Mouse (Mus musculus): ENCODE data around the gene Rnf149. TPM values are rescaled to one million over a fixed set of nuclear protein-coding genes. Genes with fewer than 3 reads are reported as not detected.

Rnf149 gene
- polyA plus RNA-seq, 1 experiment from 2014 or later, result 14.5 TPM

DNA sequence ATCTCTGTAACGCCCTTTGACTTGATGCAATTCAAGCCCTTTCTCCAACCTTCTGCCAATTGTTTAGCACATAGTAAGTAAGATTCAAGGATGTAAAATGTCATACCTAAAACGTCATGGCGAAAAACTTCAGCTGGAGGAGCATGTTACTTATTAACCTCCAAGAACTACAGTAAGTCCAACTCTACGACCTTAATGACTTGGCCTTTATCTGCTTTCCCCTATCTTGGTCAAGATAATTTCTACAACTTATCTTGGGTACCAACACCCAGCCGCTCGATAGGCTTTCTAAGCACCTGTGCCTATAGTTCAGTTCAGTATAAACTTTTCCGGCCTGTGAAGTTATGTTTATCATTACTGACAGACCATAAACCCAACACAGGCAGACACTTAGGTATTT is 3.3 kb downstream of the Rnf149 start:
- Histone ChIP-seq H3K27ac (replicated peaks) (no peak overlapping the region), H3K4me2 (no peak overlapping the region), H3K9me3 (no peaks in the 10 kb centered on the region), H3K27me3 (replicated peaks) (no peaks in the 10 kb centered on the region), H3K4me1 (peaks cover 47% of the 10 kb centered on the region), H3K9ac (no peak overlapping the region), H3K36me3 (peaks cover 8% of the 10 kb centered on the region; the same call in 1 of the 2 replicates), H3K4me3 (no peak overlapping the region)
- 58% methylated on average over 7 of the region's 7 CpGs for WGBS
- no peak for ATAC-seq (ENCODE audit: extremely low read depth, insufficient number of reproducible peaks, low FRiP score, low TSS enrichment)

DNA sequence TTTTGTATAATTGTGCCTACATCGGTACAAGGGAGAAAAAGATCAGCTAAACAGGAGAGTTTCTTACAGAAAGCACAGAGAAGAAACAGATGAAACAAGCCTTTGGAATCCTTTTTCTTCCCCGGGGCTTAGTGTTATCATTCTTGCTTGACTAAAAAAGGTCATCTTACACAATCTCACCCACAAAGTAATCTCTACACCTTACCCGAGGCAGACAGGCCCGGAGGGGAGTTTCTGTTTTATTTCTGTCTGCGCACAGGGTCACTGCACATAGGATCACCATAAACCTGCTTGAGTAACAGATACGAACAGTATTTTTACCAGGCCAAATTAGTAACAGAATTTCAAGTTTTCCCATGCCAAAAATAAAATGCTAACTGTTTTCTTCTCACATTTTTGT is 5.6 kb downstream of the Rnf149 start:
- Histone ChIP-seq H3K4me1 (peaks cover 49% of the 10 kb centered on the region), H3K4me2 (peak overlapping the region; percentile 8), H3K27ac (replicated peaks) (no peak overlapping the region), H3K4me3 (no peak overlapping the region), H3K9ac (0 out of 2 replicates have a peak overlapping the region, but pooled peaks have one; percentile 44), H3K27me3 (replicated peaks) (no peaks in the 10 kb centered on the region), H3K9me3 (no peaks in the 10 kb centered on the region), H3K36me3 (peaks cover 8% of the 10 kb centered on the region; the same call in 1 of the 2 replicates)
- WGBS, result 27% methylated on average over 6 of the region's 6 CpGs
- no peak for ATAC-seq (ENCODE audit: extremely low read depth, insufficient number of reproducible peaks, low FRiP score, low TSS enrichment)

DNA sequence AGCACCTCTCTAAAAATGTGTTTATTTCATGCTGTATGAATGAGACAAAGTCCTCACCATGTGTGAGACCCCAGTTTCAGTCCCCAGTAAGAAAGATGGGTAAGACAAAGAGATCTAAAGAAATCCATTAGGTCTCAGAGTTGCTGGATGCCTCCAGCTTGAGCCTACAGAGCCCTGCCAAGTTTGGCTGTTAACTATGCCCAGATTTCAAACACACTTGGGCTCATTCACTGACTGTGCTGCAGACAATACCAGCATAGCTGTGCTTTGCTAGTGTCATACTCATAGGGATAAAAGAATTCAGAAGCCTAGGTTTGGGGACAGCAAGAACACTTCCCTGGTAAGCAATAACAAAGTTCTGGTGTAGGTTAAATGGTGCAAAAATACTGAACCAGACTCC is 9.1 kb downstream of the Rnf149 start:
- peaks cover 39% of the 10 kb centered on the region for H3K4me1 ChIP-seq
- H3K9me3 ChIP-seq, result no peaks in the 10 kb centered on the region
- H3K4me2 ChIP-seq, result no peak overlapping the region
- H3K9ac ChIP-seq, result no peak overlapping the region
- no peak overlapping the region for H3K4me3 ChIP-seq
- H3K27ac ChIP-seq (replicated peaks), result no peak overlapping the region
- no peak for ATAC-seq (ENCODE audit: extremely low read depth, insufficient number of reproducible peaks, low FRiP score, low TSS enrichment)
- H3K36me3 ChIP-seq, result peaks cover 25% of the 10 kb centered on the region
- H3K27me3 ChIP-seq (replicated peaks), result no peaks in the 10 kb centered on the region

DNA sequence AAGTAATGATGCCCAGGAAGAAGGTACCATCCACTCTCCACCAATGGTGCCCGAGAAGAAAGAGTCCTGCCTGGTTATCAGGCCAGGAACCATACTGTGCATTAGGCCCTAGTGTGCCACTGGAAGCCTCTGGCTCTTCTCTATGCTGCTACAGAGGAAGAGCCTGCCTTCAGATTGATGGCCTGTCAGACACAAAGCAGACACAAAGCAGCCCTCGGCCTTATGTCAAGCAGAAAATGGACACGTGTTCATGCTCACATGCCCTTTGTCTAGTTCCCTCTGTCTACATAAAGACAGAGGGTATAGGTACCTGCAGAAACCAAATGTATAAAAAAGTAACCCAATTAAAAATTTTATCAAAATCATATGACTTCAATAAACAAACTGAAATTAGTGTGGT is 12.6 kb downstream of the Rnf149 start:
- Histone ChIP-seq H3K36me3 (peaks cover 37% of the 10 kb centered on the region), H3K4me1 (peaks cover 22% of the 10 kb centered on the region), H3K27me3 (replicated peaks) (no peaks in the 10 kb centered on the region), H3K4me2 (no peak overlapping the region), H3K9me3 (no peaks in the 10 kb centered on the region), H3K9ac (no peak overlapping the region), H3K27ac (replicated peaks) (no peak overlapping the region), H3K4me3 (no peak overlapping the region)
- WGBS, result 33% methylated on average over 3 of the region's 3 CpGs
- ATAC-seq (ENCODE audit: extremely low read depth, insufficient number of reproducible peaks, low FRiP score, low TSS enrichment), result no peak

DNA sequence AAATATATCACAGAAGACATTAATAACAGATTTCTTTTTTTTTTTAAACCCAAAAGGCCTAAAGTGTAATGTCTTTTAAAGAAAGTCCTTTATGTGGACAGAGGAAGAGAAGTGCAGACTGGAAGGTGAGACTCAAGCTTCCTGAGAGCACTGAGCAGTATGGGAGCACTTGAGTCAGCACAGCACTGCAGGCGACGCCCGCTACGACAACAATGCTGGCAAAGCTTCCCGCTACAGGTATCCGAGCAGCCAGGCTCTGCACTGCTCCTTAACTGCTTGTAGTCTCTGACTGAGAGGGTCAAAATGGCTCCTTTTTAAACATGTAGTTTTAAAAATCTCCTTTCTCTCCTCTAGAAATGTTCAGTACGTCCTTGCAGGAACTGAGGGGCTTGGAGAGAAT is 14.0 kb downstream of the Rnf149 start:
- Histone ChIP-seq H3K4me3 (no peak overlapping the region), H3K4me2 (no peak overlapping the region), H3K9ac (no peak overlapping the region), H3K4me1 (peaks cover 17% of the 10 kb centered on the region), H3K27me3 (replicated peaks) (no peaks in the 10 kb centered on the region), H3K36me3 (peaks cover 49% of the 10 kb centered on the region), H3K27ac (replicated peaks) (no peak overlapping the region), H3K9me3 (no peaks in the 10 kb centered on the region)
- no peak for ATAC-seq (ENCODE audit: extremely low read depth, insufficient number of reproducible peaks, low FRiP score, low TSS enrichment)
- 83% methylated on average over 7 of the region's 7 CpGs for WGBS

DNA sequence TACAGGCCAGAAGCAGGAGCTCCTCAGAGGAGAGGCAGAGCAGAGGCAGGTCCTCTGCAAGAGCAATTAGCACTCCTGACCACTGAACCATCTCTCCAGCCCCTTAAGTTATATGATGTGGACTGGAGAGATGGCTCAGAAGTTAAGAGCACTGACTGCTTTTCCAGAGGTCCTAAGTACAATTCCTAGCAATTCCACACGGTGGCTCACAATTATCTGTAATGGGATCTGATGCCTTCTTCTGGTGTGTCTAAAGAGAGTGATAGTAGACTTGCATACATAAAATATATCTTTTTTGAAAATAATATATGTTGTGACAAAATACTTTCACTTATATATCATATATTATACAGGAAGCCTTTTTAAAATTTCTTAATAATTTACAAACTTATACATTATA is 15.3 kb downstream of the Rnf149 start:
- Histone ChIP-seq H3K4me3 (no peak overlapping the region), H3K36me3 (peaks cover 60% of the 10 kb centered on the region), H3K9ac (no peak overlapping the region), H3K27ac (replicated peaks) (no peak overlapping the region), H3K4me1 (peaks cover 15% of the 10 kb centered on the region), H3K4me2 (no peak overlapping the region), H3K9me3 (no peaks in the 10 kb centered on the region), H3K27me3 (replicated peaks) (no peaks in the 10 kb centered on the region)
- ATAC-seq (ENCODE audit: extremely low read depth, insufficient number of reproducible peaks, low FRiP score, low TSS enrichment), result no peak
- 49% methylated on average over 1 of the region's 1 CpGs for WGBS

DNA sequence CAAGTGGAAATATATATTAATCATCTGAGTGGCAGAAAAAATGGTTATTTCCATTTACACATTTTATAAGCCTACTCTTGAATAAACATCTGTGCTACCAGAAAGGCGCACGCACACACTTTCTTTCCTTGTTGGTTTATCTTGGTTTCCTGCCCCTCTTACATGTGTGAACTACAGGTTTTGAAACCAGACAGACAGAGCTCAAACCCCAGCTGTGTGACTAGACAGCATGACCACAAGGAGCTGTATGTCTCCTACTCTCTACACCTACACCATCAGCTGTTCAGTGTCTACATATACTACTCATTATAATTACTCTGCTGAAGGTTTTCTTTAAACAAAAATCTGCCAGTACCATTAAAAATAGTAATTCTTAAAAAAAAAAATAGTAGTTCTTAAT is 18.2 kb downstream of the Rnf149 start:
- Histone ChIP-seq H3K27ac (replicated peaks) (no peak overlapping the region), H3K4me3 (no peak overlapping the region), H3K9ac (no peak overlapping the region), H3K4me1 (peaks cover 20% of the 10 kb centered on the region), H3K27me3 (replicated peaks) (no peaks in the 10 kb centered on the region), H3K9me3 (no peaks in the 10 kb centered on the region), H3K36me3 (peaks cover 66% of the 10 kb centered on the region), H3K4me2 (no peak overlapping the region)
- 93% methylated on average over 2 of the region's 2 CpGs for WGBS
- no peak for ATAC-seq (ENCODE audit: extremely low read depth, insufficient number of reproducible peaks, low FRiP score, low TSS enrichment)

DNA sequence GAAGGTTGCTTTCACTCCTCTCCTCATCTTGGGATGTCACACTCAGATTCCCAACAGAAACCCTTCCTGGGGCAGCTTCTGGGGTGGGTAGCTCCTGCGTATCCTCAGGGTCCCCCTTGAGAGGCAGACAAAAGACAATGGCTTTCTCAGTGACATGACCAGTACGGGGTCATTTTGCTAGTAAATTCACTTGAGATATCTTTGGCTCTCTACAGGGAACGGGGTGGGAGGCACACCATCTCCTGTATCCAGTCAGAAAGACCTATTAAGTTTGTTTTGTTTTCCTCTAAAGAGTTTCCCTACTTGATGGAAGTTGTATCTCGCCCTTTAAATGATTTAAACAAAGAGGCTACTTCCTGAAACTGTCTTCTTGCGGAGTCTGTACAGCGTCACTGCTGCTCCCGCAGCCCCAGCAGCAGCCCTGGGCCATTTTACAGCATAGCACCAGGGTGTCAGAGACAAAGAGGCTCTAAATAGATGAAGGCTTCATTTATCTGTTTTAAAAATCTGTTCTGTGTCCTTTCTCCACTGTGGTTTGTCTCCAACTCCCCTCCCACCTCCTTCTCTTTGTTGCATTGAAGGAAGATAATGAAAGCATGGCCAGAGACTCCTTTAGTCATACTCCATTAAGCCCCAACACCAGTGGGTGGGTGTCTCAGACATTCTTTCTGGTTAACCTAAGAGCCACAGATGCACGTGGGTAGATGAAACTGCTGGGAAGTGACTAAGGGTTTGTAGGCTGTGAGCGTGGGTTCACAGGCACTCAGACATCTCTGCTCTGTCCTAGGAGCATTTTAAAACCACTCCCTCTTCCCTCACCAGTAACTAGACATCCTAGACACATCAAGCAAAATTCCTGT is 21.4 kb downstream of the Rnf149 start:
- no peaks in the 10 kb centered on the region for H3K27me3 ChIP-seq (replicated peaks)
- no peak overlapping the region for H3K4me2 ChIP-seq
- H3K9me3 ChIP-seq, result no peaks in the 10 kb centered on the region
- no peak overlapping the region for H3K4me3 ChIP-seq
- peaks cover 13% of the 10 kb centered on the region for H3K4me1 ChIP-seq
- no peak overlapping the region for H3K9ac ChIP-seq
- 42% methylated on average over 9 of the region's 9 CpGs for WGBS
- H3K27ac ChIP-seq (replicated peaks), result 0 out of 2 replicates have a peak overlapping the region, but pooled peaks have one; percentile 28
- ATAC-seq (ENCODE audit: extremely low read depth, insufficient number of reproducible peaks, low FRiP score, low TSS enrichment), result no peak
- peaks cover 70% of the 10 kb centered on the region for H3K36me3 ChIP-seq

DNA sequence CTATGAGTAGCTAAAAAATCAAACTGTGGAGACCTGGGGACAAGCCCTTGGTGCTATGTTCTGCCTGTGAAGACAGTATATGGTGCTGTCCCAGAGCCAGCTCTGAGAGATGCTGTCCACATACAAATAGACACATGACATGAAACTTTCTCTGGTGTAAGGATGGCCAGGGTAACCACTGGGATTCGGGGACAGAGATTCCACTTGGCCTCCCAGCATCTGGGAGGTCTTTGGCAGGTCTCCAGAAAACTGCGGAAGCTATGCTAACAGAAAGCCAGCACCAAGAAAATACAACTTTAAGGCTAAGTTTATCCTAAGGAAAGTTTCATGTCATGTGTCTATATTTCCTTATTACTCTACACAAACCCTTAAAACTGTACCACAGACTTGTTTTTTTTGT is 27.4 kb downstream of the Rnf149 start:
- H3K4me2 ChIP-seq, result no peak overlapping the region
- no peak overlapping the region for H3K4me3 ChIP-seq
- peaks cover 80% of the 10 kb centered on the region for H3K36me3 ChIP-seq
- no peaks in the 10 kb centered on the region for H3K9me3 ChIP-seq
- H3K27ac ChIP-seq (replicated peaks), result no peak overlapping the region
- ATAC-seq (ENCODE audit: extremely low read depth, insufficient number of reproducible peaks, low FRiP score, low TSS enrichment), result no peak
- peaks cover 32% of the 10 kb centered on the region for H3K4me1 ChIP-seq
- H3K27me3 ChIP-seq (replicated peaks), result no peaks in the 10 kb centered on the region
- no peak overlapping the region for H3K9ac ChIP-seq
- WGBS, result 55% methylated on average over 2 of the region's 2 CpGs

DNA sequence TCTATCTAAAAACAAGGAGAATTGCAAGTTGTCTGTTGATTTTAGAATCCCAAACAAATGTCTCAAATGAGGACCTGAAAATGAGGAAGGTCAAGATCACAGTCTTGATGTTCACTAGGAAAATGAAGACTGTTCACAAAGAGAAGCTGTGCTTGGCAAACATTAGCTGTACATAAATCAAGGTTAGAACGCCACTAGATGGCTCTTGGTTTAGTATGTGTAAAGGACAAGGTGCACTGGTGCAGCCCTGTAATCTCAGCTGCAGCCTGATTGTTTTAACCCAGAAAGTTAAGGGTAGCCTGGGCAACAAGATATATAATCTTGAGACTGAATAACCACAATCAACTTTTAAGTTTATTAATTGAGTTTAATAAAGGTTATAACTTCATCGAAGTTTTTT is 30.0 kb downstream of the Rnf149 start:
- Histone ChIP-seq H3K9me3 (no peaks in the 10 kb centered on the region), H3K27ac (replicated peaks) (no peak overlapping the region), H3K4me1 (peaks cover 32% of the 10 kb centered on the region), H3K4me3 (no peak overlapping the region), H3K9ac (no peak overlapping the region), H3K27me3 (replicated peaks) (no peaks in the 10 kb centered on the region), H3K36me3 (peaks cover 82% of the 10 kb centered on the region), H3K4me2 (no peak overlapping the region)
- no peak for ATAC-seq (ENCODE audit: extremely low read depth, insufficient number of reproducible peaks, low FRiP score, low TSS enrichment)
- WGBS, result 68% methylated on average over 2 of the region's 2 CpGs

DNA sequence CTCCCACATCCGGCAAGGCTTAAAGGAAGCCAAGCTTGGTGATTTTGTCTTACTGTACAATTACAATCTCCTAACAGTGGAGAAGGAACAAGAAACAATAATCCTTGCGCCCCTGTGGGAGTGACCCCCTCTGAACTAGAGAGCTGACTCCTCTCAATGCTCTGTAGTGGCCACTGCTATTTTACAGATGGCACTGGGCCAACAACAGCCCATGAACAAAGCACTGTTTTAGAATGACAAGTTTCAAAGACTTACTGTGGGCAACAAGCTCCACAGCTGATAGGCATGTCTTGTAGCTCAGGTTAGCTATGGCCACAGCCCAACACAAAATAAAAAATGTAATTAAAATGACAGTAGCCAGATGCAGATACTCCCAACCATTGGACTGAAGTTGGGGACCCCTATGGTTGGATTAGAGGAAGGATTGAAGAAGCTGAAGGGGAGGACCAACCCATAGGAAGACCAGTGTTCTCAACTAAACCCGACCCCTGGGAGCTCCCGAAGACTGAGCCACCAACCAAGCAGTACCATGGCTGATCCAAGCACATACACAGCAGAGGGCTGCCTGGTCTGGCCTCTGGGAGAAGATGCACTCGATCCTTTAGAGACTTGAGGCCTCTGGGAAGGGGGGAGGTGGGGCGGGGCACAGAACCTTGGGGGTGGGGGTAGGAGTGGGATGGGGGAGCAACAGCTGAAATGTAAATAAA is 30.9 kb downstream of the Rnf149 start:
- H3K27me3 ChIP-seq (replicated peaks), result no peaks in the 10 kb centered on the region
- H3K36me3 ChIP-seq, result peaks cover 84% of the 10 kb centered on the region
- no peak for ATAC-seq (ENCODE audit: extremely low read depth, insufficient number of reproducible peaks, low FRiP score, low TSS enrichment)
- no peaks in the 10 kb centered on the region for H3K9me3 ChIP-seq
- H3K9ac ChIP-seq, result no peak overlapping the region
- H3K4me3 ChIP-seq, result no peak overlapping the region
- 86% methylated on average over 6 of the region's 6 CpGs for WGBS
- no peak overlapping the region for H3K4me2 ChIP-seq
- H3K27ac ChIP-seq (replicated peaks), result peak overlapping the region; percentile 32; the same call in 1 of the 2 replicates
- peaks cover 32% of the 10 kb centered on the region for H3K4me1 ChIP-seq

Measured in heart, embryonic 13.5 days (tissue).